Mouse (Mus musculus) MEL (cell line): ENCODE data around the gene Ciita. TPM values are rescaled to one million over a fixed set of nuclear protein-coding genes. Genes with fewer than 3 reads are reported as not detected.

ENCODE experiments used
- DNase-seq: peaks from one replicate; pipeline ENCODE4 v3.0.0; 2011; ENCODE audit warnings: low read depth, low spot score
- H3K27ac ChIP-seq: 2 replicates; pipeline ENCODE4 v1.5.1; 2012; ENCODE audit warnings: low read depth, mild to moderate bottlenecking, control low read depth, low read length, moderate library complexity; ENCODE audit not compliant: control insufficient read depth
- H3K27me3 ChIP-seq, 2 experiments: fragments of 150-350 bp in 1 of 2; sonication (generic) in 1 of 2; 2 replicates each; pipeline ENCODE4 v1.6.1; 2012; ENCODE audit warnings: low read length in 2 of 2, mild to moderate bottlenecking in 2 of 2, improper control_type of control experiment in 1 of 2, moderate library complexity in 1 of 2; ENCODE audit not compliant: insufficient read depth in 2 of 2, control insufficient read depth in 1 of 2
- H3K36me3 ChIP-seq, 2 experiments: 2 replicates each; pipeline ENCODE4 v1.6.1; 2012 to 2014; ENCODE audit warnings: low read length in 2 of 2, improper control_type of control experiment in 1 of 2, inconsistent platforms in 1 of 2, mild to moderate bottlenecking in 1 of 2; ENCODE audit not compliant: insufficient read depth in 2 of 2, control insufficient read depth in 1 of 2
- H3K4me1 ChIP-seq, 2 experiments: fragments of 150-350 bp in 1 of 2; sonication (generic) in 1 of 2; 2 replicates each; pipeline ENCODE4 v1.6.1; 2012; ENCODE audit warnings: low read length in 2 of 2, improper control_type of control experiment in 1 of 2, mild to moderate bottlenecking in 1 of 2; ENCODE audit not compliant: insufficient read depth in 2 of 2, control insufficient read depth in 1 of 2
- H3K4me3 ChIP-seq, 2 experiments: fragments of 150-350 bp in 1 of 2; sonication (generic) in 1 of 2; 2 replicates each; pipeline ENCODE4 v1.5.1; 2012; ENCODE audit warnings: low read depth in 2 of 2, low read length in 2 of 2, mild to moderate bottlenecking in 2 of 2, moderate library complexity in 2 of 2, control low read depth in 1 of 2, improper control_type of control experiment in 1 of 2; ENCODE audit not compliant: control insufficient read depth in 1 of 2, insufficient read depth in 1 of 2
- H3K79me2 ChIP-seq: 2 replicates; pipeline ENCODE4 v1.6.1; 2012; ENCODE audit warnings: mild to moderate bottlenecking, low read length, moderate library complexity; ENCODE audit not compliant: control insufficient read depth, poor library complexity, insufficient read depth
- H3K9ac ChIP-seq: 2 replicates; pipeline ENCODE4 v1.6.1; 2012; ENCODE audit warnings: low read depth, mild to moderate bottlenecking, control low read depth, low read length, moderate library complexity; ENCODE audit not compliant: control insufficient read depth, poor library complexity, severe bottlenecking
- H3K9me3 ChIP-seq: fragments of 150-350 bp; sonication (generic); replicated peaks from 2 replicates; pipeline ENCODE4 v1.6.1; 2012; ENCODE audit warnings: mild to moderate bottlenecking, low read length, improper control_type of control experiment, moderate library complexity; ENCODE audit not compliant: insufficient read depth
- CHD2 ChIP-seq: IDR thresholded peaks from 2 replicates; pipeline ENCODE4 v1.6.1; 2011; ENCODE audit warnings: low read length, improper control_type of control experiment
- ELF1 ChIP-seq: IDR thresholded peaks from 2 replicates; pipeline ENCODE4 v1.6.1; 2014; ENCODE audit warnings: low read depth, mild to moderate bottlenecking, inconsistent platforms, low read length, improper control_type of control experiment, moderate library complexity
- EP300 ChIP-seq, 2 experiments: IDR thresholded peaks; 2 replicates each; pipeline ENCODE4 v1.6.1; 2011; ENCODE audit warnings: improper control_type of control experiment in 2 of 2, low read length in 2 of 2, low read depth in 1 of 2, mild to moderate bottlenecking in 1 of 2
- ETS1 ChIP-seq: IDR thresholded peaks from 2 replicates; pipeline ENCODE4 v1.6.1; 2012; ENCODE audit warnings: low read depth, mild to moderate bottlenecking, inconsistent platforms, low read length, improper control_type of control experiment, moderate library complexity
- GABPA ChIP-seq: IDR thresholded peaks from 2 replicates; pipeline ENCODE4 v1.6.1; 2012; ENCODE audit warnings: low read depth, mild to moderate bottlenecking, inconsistent platforms, low read length, improper control_type of control experiment, moderate library complexity
- HCFC1 ChIP-seq: IDR thresholded peaks from 2 replicates; pipeline ENCODE4 v1.6.1; 2012; ENCODE audit warnings: low read depth, mild to moderate bottlenecking, inconsistent platforms, low read length, improper control_type of control experiment, moderate library complexity
- KAT2A ChIP-seq: conservative IDR thresholded peaks from 2 replicates; pipeline ENCODE4 v1.6.1; 2012; ENCODE audit warnings: low read depth, low read length, improper control_type of control experiment, inconsistent platforms
- MAFK ChIP-seq: IDR thresholded peaks from 2 replicates; pipeline ENCODE4 v1.6.1; 2011; ENCODE audit warnings: low read depth, mild to moderate bottlenecking, low read length, improper control_type of control experiment, borderline replicate concordance
- MAZ ChIP-seq: IDR thresholded peaks from 2 replicates; pipeline ENCODE4 v1.6.1; 2012; ENCODE audit warnings: low read depth, mild to moderate bottlenecking, inconsistent platforms, low read length, improper control_type of control experiment
- MEF2A ChIP-seq: IDR thresholded peaks from 2 replicates; pipeline ENCODE4 v1.6.1; 2014; ENCODE audit warnings: low read depth, mild to moderate bottlenecking, inconsistent platforms, low read length, improper control_type of control experiment; ENCODE audit not compliant: poor library complexity, insufficient replicate concordance, severe bottlenecking; ENCODE audit errors: extremely low read depth
- MYB ChIP-seq: IDR thresholded peaks from 2 replicates; pipeline ENCODE4 v1.6.1; 2011; ENCODE audit warnings: mild to moderate bottlenecking, low read depth, low read length, improper control_type of control experiment
- MYC ChIP-seq: IDR thresholded peaks from 2 replicates; pipeline ENCODE4 v1.6.1; 2011; ENCODE audit warnings: low read depth, mild to moderate bottlenecking, low read length, improper control_type of control experiment, moderate library complexity
- NELFE ChIP-seq: IDR thresholded peaks from 2 replicates; pipeline ENCODE4 v1.6.1; 2011; ENCODE audit warnings: low read depth, low read length, improper control_type of control experiment
- NRF1 ChIP-seq: IDR thresholded peaks from 2 replicates; pipeline ENCODE4 v1.6.1; 2014; ENCODE audit warnings: low read depth, mild to moderate bottlenecking, inconsistent platforms, low read length, improper control_type of control experiment, moderate library complexity; ENCODE audit not compliant: poor library complexity, insufficient read depth, severe bottlenecking
- SIN3A ChIP-seq: IDR thresholded peaks from 2 replicates; pipeline ENCODE4 v1.6.1; 2012; ENCODE audit warnings: low read length, improper control_type of control experiment, inconsistent platforms
- TAL1 ChIP-seq: IDR thresholded peaks from 2 replicates; pipeline ENCODE4 v1.6.1; 2012; ENCODE audit warnings: mild to moderate bottlenecking, inconsistent platforms, low read length, moderate library complexity, mixed read lengths
- TBP ChIP-seq: IDR thresholded peaks from 2 replicates; pipeline ENCODE4 v1.8.0; 2011; ENCODE audit warnings: low read depth, low read length, improper control_type of control experiment
- UBTF ChIP-seq: IDR thresholded peaks from 2 replicates; pipeline ENCODE4 v1.6.1; 2012; ENCODE audit warnings: low read depth, mild to moderate bottlenecking, inconsistent platforms, low read length, improper control_type of control experiment, moderate library complexity, borderline replicate concordance; ENCODE audit not compliant: insufficient read depth
- USF1 ChIP-seq: IDR thresholded peaks from 2 replicates; pipeline ENCODE4 v1.6.1; 2014; ENCODE audit warnings: low read depth, mild to moderate bottlenecking, inconsistent platforms, low read length, improper control_type of control experiment, moderate library complexity
- ZMIZ1 ChIP-seq: IDR thresholded peaks from 2 replicates; pipeline ENCODE4 v1.6.1; 2012; ENCODE audit warnings: low read depth, mild to moderate bottlenecking, inconsistent platforms, low read length, improper control_type of control experiment, moderate library complexity
- polyA plus RNA-seq, 2 experiments: library from polyadenylated mRNA; stranded (reverse) in 1 of 2; unstranded in 1 of 2; fragments of >175 nt in 1 of 2; fragments of >200 nt in 1 of 2; gene quantifications; 2 replicates each; pipeline versions ENCODE4 v1.2.1 to v1.2.4; 2012; ENCODE audit warnings: low replicate concordance in 2 of 2, low read depth in 1 of 2; ENCODE audit not compliant: insufficient read length in 2 of 2, insufficient read depth in 1 of 2, missing spikeins in 1 of 2
- total RNA-seq: library from RNA; depleted of rRNA; stranded (reverse); fragments of 300-350 nt; gene quantifications from 2 replicates; pipeline ENCODE4 v1.2.3, GENCODE M21; 2012

Gene Ciita
- total and polyA plus RNA-seq, 3 experiments: 0.04 TPM; not detected in 2

DNA sequence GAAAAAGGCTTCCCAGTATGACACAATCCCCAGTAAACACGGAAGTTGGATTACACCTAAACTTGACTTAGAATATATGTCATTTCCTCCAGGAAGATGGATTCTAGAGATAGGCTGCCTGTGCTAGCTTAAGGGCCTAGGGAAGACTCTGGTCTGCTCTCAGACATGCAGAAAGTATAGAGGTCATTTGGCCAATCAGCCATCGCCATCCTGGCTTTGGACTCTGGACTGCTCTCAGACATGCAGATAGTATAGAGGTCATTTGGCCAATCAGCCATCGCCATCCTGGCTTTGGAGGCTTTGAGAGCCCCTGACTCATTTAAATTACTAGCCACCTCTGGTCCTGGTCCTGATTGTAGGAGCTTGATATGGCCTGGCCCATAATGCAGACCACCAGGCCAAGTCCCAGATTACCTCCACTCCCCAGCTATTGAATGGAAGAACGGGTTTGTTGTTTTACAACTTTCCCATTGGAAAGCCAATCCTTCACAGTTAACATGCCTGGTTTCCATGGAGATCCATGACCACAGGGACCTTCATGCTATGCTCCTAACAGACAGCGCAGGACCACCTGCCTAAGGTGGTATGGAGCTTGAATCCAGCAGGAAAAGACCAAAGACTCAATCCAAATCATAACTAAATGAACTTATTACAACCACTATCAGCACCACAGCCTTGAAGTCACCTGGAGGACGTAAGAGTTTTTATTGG is 25.8 kb upstream of the Ciita start:
- Histone ChIP-seq H3K27ac (no peak overlapping the region), H3K27me3 (peaks cover 0 to 2% of the 10 kb centered on the region in 2 experiments; a peak in 1 of 4 replicates), H3K4me1 (no peaks in the 10 kb centered on the region), H3K36me3 (no peaks in the 10 kb centered on the region), H3K79me2 (no peaks in the 10 kb centered on the region), H3K9me3 (no peaks in the 10 kb centered on the region)
- no peak for DNase-seq
- TF ChIP-seq ZMIZ1 (no peak), UBTF (no peak), SIN3A (no peak), MAZ (no peak), TBP (no peak), NRF1 (no peak), MEF2A (no peak), ETS1 (no peak), EP300 (IDR thresholded peaks at IDR 0.05; ENCODE audit: low read depth in 1 of 2, low read length in 2 of 2) (no peak), ELF1 (no peak)
- TF ChIP-seq, all 39 proteins: peak for 0
- H3K9ac ChIP-seq: no peak overlapping the region
- no peak overlapping the region for H3K4me3 ChIP-seq

DNA sequence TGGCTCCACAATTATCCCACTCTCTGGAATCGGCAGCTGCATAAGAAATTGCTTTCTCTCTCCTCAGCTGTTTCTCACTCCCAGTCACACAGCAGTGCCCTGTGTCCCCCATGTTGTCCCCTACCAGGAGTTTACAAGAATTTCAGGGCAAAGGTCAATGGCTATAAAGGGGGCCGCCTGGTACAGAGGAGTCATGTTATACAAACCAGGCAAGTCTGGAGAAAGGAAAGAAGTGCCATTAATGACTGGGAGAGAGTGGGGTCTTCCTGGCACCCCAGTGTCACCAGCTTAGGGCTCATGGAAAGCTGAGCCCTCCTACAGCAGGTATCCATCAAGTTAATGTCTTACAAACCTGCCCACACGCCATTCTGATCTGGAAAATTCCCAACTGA is 25.3 kb upstream of the Ciita start:
- Histone ChIP-seq H3K9me3 (no peaks in the 10 kb centered on the region), H3K27ac (no peak overlapping the region), H3K36me3 (no peaks in the 10 kb centered on the region), H3K4me1 (no peaks in the 10 kb centered on the region), H3K9ac (no peak overlapping the region), H3K4me3 (no peak overlapping the region), H3K79me2 (no peaks in the 10 kb centered on the region), H3K27me3 (peaks cover 0 to 2% of the 10 kb centered on the region in 2 experiments; a peak in 1 of 4 replicates)
- no peak for DNase-seq
- TF ChIP-seq MYB: no peak
- no peak for TF ChIP-seq KAT2A
- TF ChIP-seq MAFK: no peak
- TF ChIP-seq NELFE: no peak
- no peak for TF ChIP-seq USF1
- TF ChIP-seq HCFC1: no peak
- TF ChIP-seq MYC: no peak
- TF ChIP-seq SIN3A: no peak
- no peak for TF ChIP-seq NRF1
- TF ChIP-seq TAL1: no peak
- TF ChIP-seq MAZ: no peak
- no peak for TF ChIP-seq GABPA
- TF ChIP-seq MEF2A: no peak
- TF ChIP-seq CHD2: no peak
